Mouse (Mus musculus): ENCODE data around the gene Flrt1. TPM values are rescaled to one million over a fixed set of nuclear protein-coding genes. Genes with fewer than 3 reads are reported as not detected.
A peak's percentile ranks its signal among the peaks of the same experiment; 100 is the strongest.

The Flrt1 gene
- polyA plus RNA-seq, 1 experiment from 2014 or later = 0.17 TPM

- no peak overlapping the region for H3K4me3 ChIP-seq (replicated peaks)
- H3K9ac ChIP-seq = no peak overlapping the region
- 0 out of 2 replicates have a peak overlapping the region, but pooled peaks have one; percentile 39 for H3K27ac ChIP-seq
- DNase-seq (no peak), ATAC-seq (ENCODE audit: low read depth) (no peak)
- peaks cover 65% of the 10 kb centered on the region for H3K4me1 ChIP-seq (replicated peaks)
- H3K4me2 ChIP-seq = no peak overlapping the region
- H3K36me3 ChIP-seq = no peaks in the 10 kb centered on the region
- peaks cover 3% of the 10 kb centered on the region; the same call in 1 of the 2 replicates for H3K27me3 ChIP-seq
- H3K9me3 ChIP-seq (replicated peaks) = no peaks in the 10 kb centered on the region
- WGBS (ENCODE audit: insufficient replicate concordance) = 72% methylated on average over 13 of the region's 14 CpGs
Observed at GRCm38 (mm10) chr19:7113574-7113973, 8.0 kb upstream of the Flrt1 start.

- no peak overlapping the region for H3K9ac ChIP-seq
- H3K27me3 ChIP-seq = peaks cover 3% of the 10 kb centered on the region; the same call in 1 of the 2 replicates
- no peak for DNase-seq
- no peak overlapping the region for H3K4me3 ChIP-seq (replicated peaks)
- WGBS (ENCODE audit: insufficient replicate concordance) = 58% methylated on average over 3 of the region's 3 CpGs
- H3K27ac ChIP-seq = 0 out of 2 replicates have a peak overlapping the region, but pooled peaks have one; percentile 39
- no peaks in the 10 kb centered on the region for H3K9me3 ChIP-seq (replicated peaks)
- H3K36me3 ChIP-seq = no peaks in the 10 kb centered on the region
- H3K4me1 ChIP-seq (replicated peaks) = peaks cover 55% of the 10 kb centered on the region
- H3K4me2 ChIP-seq = no peak overlapping the region
- ATAC-seq (ENCODE audit: low read depth) = no peak
Observed at GRCm38 (mm10) chr19:7112628-7113027, 7.1 kb upstream of the Flrt1 start.

- Histone ChIP-seq H3K27ac (no peak overlapping the region), H3K36me3 (no peaks in the 10 kb centered on the region), H3K4me1 (replicated peaks) (peaks cover 46% of the 10 kb centered on the region), H3K9me3 (replicated peaks) (no peaks in the 10 kb centered on the region), H3K4me2 (no peak overlapping the region), H3K27me3 (peaks cover 3% of the 10 kb centered on the region; the same call in 1 of the 2 replicates), H3K9ac (no peak overlapping the region), H3K4me3 (replicated peaks) (no peak overlapping the region)
- DNase-seq = no peak
- ATAC-seq (ENCODE audit: low read depth) = no peak
- 82% methylated on average over 4 of the region's 4 CpGs for WGBS (ENCODE audit: insufficient replicate concordance)
Observed at GRCm38 (mm10) chr19:7111710-7112109, 6.2 kb upstream of the Flrt1 start.

GRCm38 (mm10) chr19:7111309-7111708 is 5.8 kb upstream of the Flrt1 start:
- Histone ChIP-seq H3K4me2 (no peak overlapping the region), H3K9ac (no peak overlapping the region), H3K9me3 (replicated peaks) (no peaks in the 10 kb centered on the region), H3K4me3 (replicated peaks) (no peak overlapping the region), H3K4me1 (replicated peaks) (peaks cover 42% of the 10 kb centered on the region), H3K27ac (no peak overlapping the region), H3K36me3 (no peaks in the 10 kb centered on the region), H3K27me3 (peaks cover 3% of the 10 kb centered on the region; the same call in 1 of the 2 replicates)
- 71% methylated on average over 6 of the region's 6 CpGs for WGBS (ENCODE audit: insufficient replicate concordance)
- DNase-seq (no peak), ATAC-seq (ENCODE audit: low read depth) (no peak)

GRCm38 (mm10) chr19:7110875-7111274 is 5.3 kb upstream of the Flrt1 start:
- no peak overlapping the region for H3K4me3 ChIP-seq (replicated peaks)
- H3K4me1 ChIP-seq (replicated peaks) = peaks cover 38% of the 10 kb centered on the region
- 65% methylated on average over 6 of the region's 6 CpGs for WGBS (ENCODE audit: insufficient replicate concordance)
- no peak overlapping the region for H3K4me2 ChIP-seq
- no peaks in the 10 kb centered on the region for H3K36me3 ChIP-seq
- H3K9ac ChIP-seq = no peak overlapping the region
- no peak overlapping the region for H3K27ac ChIP-seq
- no peaks in the 10 kb centered on the region for H3K9me3 ChIP-seq (replicated peaks)
- no peak for DNase-seq
- no peak for ATAC-seq (ENCODE audit: low read depth)
- peaks cover 3% of the 10 kb centered on the region; the same call in 1 of the 2 replicates for H3K27me3 ChIP-seq

- peaks cover 3% of the 10 kb centered on the region; the same call in 1 of the 2 replicates for H3K27me3 ChIP-seq
- 28% methylated on average over 5 of the region's 5 CpGs for WGBS (ENCODE audit: insufficient replicate concordance)
- no peaks in the 10 kb centered on the region for H3K36me3 ChIP-seq
- no peaks in the 10 kb centered on the region for H3K9me3 ChIP-seq (replicated peaks)
- H3K4me2 ChIP-seq = no peak overlapping the region
- DNase-seq (no peak), ATAC-seq (ENCODE audit: low read depth) (no peak)
- peaks cover 30% of the 10 kb centered on the region for H3K4me1 ChIP-seq (replicated peaks)
- H3K4me3 ChIP-seq (replicated peaks) = no peak overlapping the region
- H3K9ac ChIP-seq = no peak overlapping the region
- H3K27ac ChIP-seq = no peak overlapping the region
Observed at GRCm38 (mm10) chr19:7110097-7110496, 4.6 kb upstream of the Flrt1 start.

- no peak overlapping the region for H3K4me3 ChIP-seq (replicated peaks)
- no peak for ATAC-seq (ENCODE audit: low read depth)
- H3K9ac ChIP-seq = no peak overlapping the region
- no peak overlapping the region for H3K27ac ChIP-seq
- DNase-seq = no peak
- peaks cover 3% of the 10 kb centered on the region; the same call in 1 of the 2 replicates for H3K27me3 ChIP-seq
- H3K9me3 ChIP-seq (replicated peaks) = no peaks in the 10 kb centered on the region
- WGBS (ENCODE audit: insufficient replicate concordance) = 48% methylated on average over 6 of the region's 6 CpGs
- H3K36me3 ChIP-seq = no peaks in the 10 kb centered on the region
- no peak overlapping the region for H3K4me2 ChIP-seq
- H3K4me1 ChIP-seq (replicated peaks) = peaks cover 26% of the 10 kb centered on the region
Observed at GRCm38 (mm10) chr19:7108114-7108905, 2.8 kb upstream of the Flrt1 start.

GRCm38 (mm10) chr19:7107174-7107573 is 1.6 kb upstream of the Flrt1 start:
- Histone ChIP-seq H3K4me3 (replicated peaks) (no peak overlapping the region), H3K9ac (no peak overlapping the region), H3K27me3 (peaks cover 3% of the 10 kb centered on the region; the same call in 1 of the 2 replicates), H3K4me2 (no peak overlapping the region), H3K36me3 (no peaks in the 10 kb centered on the region), H3K4me1 (replicated peaks) (peaks cover 27% of the 10 kb centered on the region), H3K27ac (no peak overlapping the region), H3K9me3 (replicated peaks) (no peaks in the 10 kb centered on the region)
- DNase-seq (no peak), ATAC-seq (ENCODE audit: low read depth) (no peak)
- 72% methylated on average over 4 of the region's 4 CpGs for WGBS (ENCODE audit: insufficient replicate concordance)

GRCm38 (mm10) chr19:7106566-7106965 is 1.0 kb upstream of the Flrt1 start:
- Histone ChIP-seq H3K9me3 (replicated peaks) (no peaks in the 10 kb centered on the region), H3K36me3 (no peaks in the 10 kb centered on the region), H3K27me3 (peaks cover 3% of the 10 kb centered on the region; the same call in 1 of the 2 replicates), H3K9ac (no peak overlapping the region), H3K4me1 (replicated peaks) (peaks cover 27% of the 10 kb centered on the region), H3K4me2 (no peak overlapping the region), H3K4me3 (replicated peaks) (no peak overlapping the region), H3K27ac (no peak overlapping the region)
- WGBS (ENCODE audit: insufficient replicate concordance) = 54% methylated on average over 2 of the region's 2 CpGs
- DNase-seq (no peak), ATAC-seq (ENCODE audit: low read depth) (no peak)

- Histone ChIP-seq H3K27ac (no peak overlapping the region; the same call in 1 of the 2 replicates), H3K4me3 (replicated peaks) (no peak overlapping the region), H3K27me3 (peaks cover 3% of the 10 kb centered on the region; the same call in 1 of the 2 replicates), H3K9me3 (replicated peaks) (no peaks in the 10 kb centered on the region), H3K4me2 (no peak overlapping the region), H3K36me3 (no peaks in the 10 kb centered on the region), H3K4me1 (replicated peaks) (peaks cover 20% of the 10 kb centered on the region), H3K9ac (no peak overlapping the region)
- no peak for ATAC-seq (ENCODE audit: low read depth)
- no peak for DNase-seq
- 37% methylated on average over 19 of the region's 19 CpGs for WGBS (ENCODE audit: insufficient replicate concordance)
Observed at GRCm38 (mm10) chr19:7103993-7104401, 1.5 kb downstream of the Flrt1 start.

GRCm38 (mm10) chr19:7103349-7103992 is 2.1 kb downstream of the Flrt1 start:
- WGBS (ENCODE audit: insufficient replicate concordance) = 77% methylated on average over 4 of the region's 4 CpGs
- DNase-seq (no peak), ATAC-seq (ENCODE audit: low read depth) (no peak)
- peaks cover 20% of the 10 kb centered on the region for H3K4me1 ChIP-seq (replicated peaks)
- H3K9me3 ChIP-seq (replicated peaks) = no peaks in the 10 kb centered on the region
- no peak overlapping the region; the same call in 1 of the 2 replicates for H3K27ac ChIP-seq
- H3K4me2 ChIP-seq = no peak overlapping the region
- no peak overlapping the region for H3K9ac ChIP-seq
- H3K36me3 ChIP-seq = no peaks in the 10 kb centered on the region
- peaks cover 3% of the 10 kb centered on the region; the same call in 1 of the 2 replicates for H3K27me3 ChIP-seq
- no peak overlapping the region for H3K4me3 ChIP-seq (replicated peaks)
